8 mouse cellular contexts compared by ENCODE assay signal in genomic region chrX:164269285-164269761, GRCm38 (mm10). TPM values are rescaled to one million over a fixed set of nuclear protein-coding genes. Genes with fewer than 3 reads are reported as not detected.
DNase-seq lines count a peak whose midpoint lies in the region; ATAC-seq and TF ChIP-seq lines count a peak whose summit lies in the region.

Gene Pir (plus strand): TSS chrX:164269371.

- H3K4me2 ChIP-seq in lung, embryonic 14.5 days, result peak within 1 kb of the TSS; percentile 59

- DNase-seq in Muller cell, postnatal 12 days (ENCODE audit: inconsistent ontology term), result peak; percentile 52
- peak; percentile 10 for DNase-seq in cerebellum, adult 9-10 months
- peak; percentile 62 for DNase-seq in heart, postnatal 4 days
- DNase-seq in layer of hippocampus, adult 8-10 months (ENCODE audit: low spot score in 2 of 2), result peak; percentile 7 to 39
- DNase-seq in lung, embryonic 14.5 days, result peak; percentile 72
- peak; percentile 5 to 8 for DNase-seq in thymus, adult 18-20 months

- H3K9ac ChIP-seq in lung, embryonic 14.5 days, result peak within 1 kb of the TSS; percentile 55

- no peaks in the 10 kb centered on the region for H3K27me3 ChIP-seq in lung, embryonic 14.5 days (ENCODE audit: insufficient read depth, low read length)

- H3K36me3 ChIP-seq in lung, embryonic 14.5 days (ENCODE audit: insufficient read depth), result no peaks in the 10 kb centered on the region

- H3K27ac ChIP-seq in lung, embryonic 14.5 days (ENCODE audit: low read depth), result 0 out of 2 replicates have a peak within 1 kb of the TSS, but pooled peaks have one; percentile 46

- 8% methylated on average over 20 of the region's 20 CpGs for WGBS in lung, embryonic 14.5 days

- peak; percentile 93 for ATAC-seq in frontal cortex, adult (ENCODE audit: low TSS enrichment)
- ATAC-seq in lung, embryonic 14.5 days (ENCODE audit: insufficient read depth), result peak; percentile 94
- ATAC-seq in neutrophil, adult 5-6 weeks (ENCODE audit: extremely low read depth, insufficient number of reproducible peaks, low FRiP score, poor library complexity, severe bottlenecking), result peak; percentile 69

- no peaks in the 10 kb centered on the region for H3K4me1 ChIP-seq in lung, embryonic 14.5 days (ENCODE audit: insufficient read depth)

- TF ChIP-seq CTCF in lung, embryonic 14.5 days (IDR thresholded peaks at IDR 0.05; ENCODE audit: low read depth), result peak; percentile 49; the same call in 1 of the 2 replicates

- peak within 1 kb of the TSS; percentile 32 for H3K4me3 ChIP-seq in lung, embryonic 14.5 days (ENCODE audit: low read depth, low read length)

- no peaks in the 10 kb centered on the region for H3K9me3 ChIP-seq in lung, embryonic 14.5 days (ENCODE audit: low read depth, low read length)

RNA-seq across cellular contexts. Expression of gene Pir, which starts in this region (rescaled TPM):
- 1 to 10 TPM; 2.4 to 3.6 TPM for total RNA-seq in heart, postnatal 4 days (2021)
- 10 to 100 TPM in 1 of 4 experiments, 1 to 10 TPM in 3; 5.8 to 10.6 (median 8.0) TPM for total RNA-seq in layer of hippocampus, adult 8-10 months (2022)
- polyA plus RNA-seq in lung, embryonic 14.5 days (2014; fragmentation: Nextera tagmentation; extraction: Ambion mirVana), result 15.1 and 15.9 TPM in 2 replicates
- total RNA-seq in neutrophil, adult 5-6 weeks (2017), result not detected in 2 replicates

Comparison
In these comparisons a context has a peak if more than half of its experiments do, and no peak if none do; other contexts are left out.
1. Peak in every context shown above with its lines: DNase-seq, ATAC-seq, H3K4me3 ChIP-seq and H3K27ac ChIP-seq.
2. Peak in ATAC-seq in neutrophil, adult 5-6 weeks; RNA of the gene not detected or under 1 TPM.
3. DNase-seq: peak in every context shown above with its lines; median percentile 72 in lung, embryonic 14.5 days; 62 in heart, postnatal 4 days; 52 in Muller cell, postnatal 12 days; 23 in layer of hippocampus, adult 8-10 months; 10 in cerebellum, adult 9-10 months; 6 in thymus, adult 18-20 months.